Mouse (Mus musculus) brain, embryonic 14.5 days (tissue): ENCODE results near the gene Vps13a.

Experiments
- CTCF ChIP-seq: fragments of 200-500 bp; IDR thresholded peaks from 2 replicates; pipeline ENCODE4 v1.5.1; 2012; ENCODE audit warnings: inconsistent platforms, mild to moderate bottlenecking, moderate library complexity, borderline replicate concordance; ENCODE audit not compliant: insufficient read depth, insufficient read length; ENCODE audit errors: extremely low read depth
- POLR2A ChIP-seq: fragments of 200-500 bp; IDR thresholded peaks from 2 replicates; pipeline ENCODE4 v1.6.1; 2012; ENCODE audit warnings: mild to moderate bottlenecking, inconsistent platforms, borderline replicate concordance; ENCODE audit not compliant: poor library complexity, insufficient read depth, insufficient read length, severe bottlenecking; ENCODE audit errors: extremely low read depth

GRCm38 (mm10) chr19:16684210-16684609, 96.5 kb downstream of the Vps13a start:
- TF ChIP-seq CTCF (no peak), POLR2A (no peak)
